In the genomic region with DNA sequence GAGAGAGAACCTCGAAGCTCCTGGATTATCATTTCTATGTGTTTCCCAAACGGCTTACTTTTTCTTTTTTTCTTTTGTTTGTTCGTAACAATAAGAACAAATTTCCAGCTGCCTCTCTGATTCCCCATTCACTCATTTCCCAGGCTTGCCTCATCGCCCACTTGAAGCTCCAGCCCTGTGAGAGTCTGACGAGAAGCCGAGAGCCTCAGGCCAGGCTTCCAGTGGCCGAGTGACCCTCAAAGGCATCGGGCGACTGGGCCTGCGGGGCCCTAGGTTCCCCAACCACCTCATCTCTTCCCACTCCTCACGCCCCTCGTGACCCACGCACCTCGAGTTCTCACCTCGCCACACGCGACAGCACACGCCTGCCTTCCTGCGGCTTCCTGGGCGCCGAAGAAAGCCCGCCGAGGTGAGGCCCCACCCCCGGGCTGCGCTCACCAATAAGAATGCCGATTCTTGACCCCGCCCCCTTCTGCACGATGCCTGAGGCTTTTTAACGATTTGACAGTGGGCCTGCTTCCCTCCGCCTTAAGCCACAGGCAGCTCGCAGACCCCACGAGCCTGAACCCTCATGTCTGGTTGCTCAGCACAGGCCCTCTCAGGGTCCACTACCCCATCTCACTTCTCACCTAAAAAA, we compare ENCODE assay signal across 9 mouse cellular contexts. TPM values are rescaled to one million over a fixed set of nuclear protein-coding genes. Genes with fewer than 3 reads are reported as not detected.
DNase-seq lines count a peak whose midpoint lies in the region; ATAC-seq and TF ChIP-seq lines count a peak whose summit lies in the region.
"Had no signal": no experiment of that assay in that cellular context is flagged by ENCODE, and none has a peak within 500 bp of the region (broad histone marks: within the 10 kb centered on the region; RNA-seq: fewer than 3 reads in every experiment).

No protein-coding gene starts in this region.

- H3K4me2 ChIP-seq in heart, embryonic 12.5 days = peak overlapping the region; percentile 71
- H3K4me2 ChIP-seq in embryonic facial prominence, embryonic 11.5 days (ENCODE audit: low read depth, low read length) = peak overlapping the region; percentile 32
- peak overlapping the region; percentile 44; the same call in 1 of the 2 replicates for H3K4me2 ChIP-seq in intestine, postnatal 0 days (replicated peaks; ENCODE audit: low read depth)
- peak overlapping the region; percentile 49 for H3K4me2 ChIP-seq in midbrain, embryonic 12.5 days (replicated peaks)

- no peaks in the 10 kb centered on the region; the same call in 1 of the 2 replicates for H3K9me3 ChIP-seq in heart, embryonic 12.5 days (replicated peaks)
- H3K9me3 ChIP-seq in embryonic facial prominence, embryonic 11.5 days (replicated peaks; ENCODE audit: control insufficient read depth, low read length) = no peaks in the 10 kb centered on the region
- H3K9me3 ChIP-seq in intestine, postnatal 0 days (ENCODE audit: control insufficient read depth) = no peaks in the 10 kb centered on the region
- no peaks in the 10 kb centered on the region for H3K9me3 ChIP-seq in midbrain, embryonic 12.5 days

- no peak overlapping the region for H3K27ac ChIP-seq in heart, embryonic 12.5 days (ENCODE audit: poor library complexity, severe bottlenecking)
- H3K27ac ChIP-seq in embryonic facial prominence, embryonic 11.5 days (replicated peaks; ENCODE audit: low read depth, low read length) = no peak overlapping the region
- no peak overlapping the region for H3K27ac ChIP-seq in intestine, postnatal 0 days (ENCODE audit: low read depth, low read length)
- no peak overlapping the region for H3K27ac ChIP-seq in midbrain, embryonic 12.5 days (replicated peaks)
- H3K27ac ChIP-seq: macrophage had no signal

- peaks cover 6% of the 10 kb centered on the region for H3K4me1 ChIP-seq in heart, embryonic 12.5 days (replicated peaks)
- H3K4me1 ChIP-seq in embryonic facial prominence, embryonic 11.5 days (ENCODE audit: control insufficient read depth, insufficient read depth, low read length) = no peaks in the 10 kb centered on the region
- no peaks in the 10 kb centered on the region for H3K4me1 ChIP-seq in intestine, postnatal 0 days (replicated peaks; ENCODE audit: control insufficient read depth, insufficient read depth, low read length)
- H3K4me1 ChIP-seq in midbrain, embryonic 12.5 days = peaks cover 6% of the 10 kb centered on the region; the same call in 1 of the 2 replicates

- TF ChIP-seq CTCF in intestine, postnatal 0 days (IDR thresholded peaks at IDR 0.05; ENCODE audit: low read depth) = no peak

- peak overlapping the region; percentile 40 for H3K4me3 ChIP-seq in heart, embryonic 12.5 days
- 0 out of 2 replicates have a peak overlapping the region, but pooled peaks have one; percentile 8 for H3K4me3 ChIP-seq in embryonic facial prominence, embryonic 11.5 days (ENCODE audit: low read depth, low read length)
- H3K4me3 ChIP-seq in intestine, postnatal 0 days (ENCODE audit: low read depth, low read length) = peak overlapping the region; percentile 7; the same call in 1 of the 2 replicates
- H3K4me3 ChIP-seq in midbrain, embryonic 12.5 days = peak overlapping the region; percentile 27

- H3K36me3 ChIP-seq in heart, embryonic 12.5 days = no peaks in the 10 kb centered on the region
- H3K36me3 ChIP-seq in embryonic facial prominence, embryonic 11.5 days (replicated peaks; ENCODE audit: control insufficient read depth, insufficient read depth, low read depth, low read length) = no peaks in the 10 kb centered on the region
- no peaks in the 10 kb centered on the region for H3K36me3 ChIP-seq in intestine, postnatal 0 days (ENCODE audit: control insufficient read depth, insufficient read depth)
- no peaks in the 10 kb centered on the region for H3K36me3 ChIP-seq in midbrain, embryonic 12.5 days

- no peak for ATAC-seq in heart, embryonic 12.5 days (ENCODE audit: insufficient number of reproducible peaks, low FRiP score)
- ATAC-seq in embryonic facial prominence, embryonic 11.5 days (replicated peaks; ENCODE audit: insufficient number of reproducible peaks, low FRiP score, low TSS enrichment, low read depth) = no peak
- ATAC-seq in intestine, postnatal 0 days = no peak
- no peak for ATAC-seq in midbrain, embryonic 12.5 days (ENCODE audit: low FRiP score, low read depth)

- H3K9ac ChIP-seq in heart, embryonic 12.5 days = peak overlapping the region; percentile 43; the same call in 1 of the 2 replicates
- no peak overlapping the region for H3K9ac ChIP-seq in embryonic facial prominence, embryonic 11.5 days (replicated peaks; ENCODE audit: low read length)
- H3K9ac ChIP-seq in intestine, postnatal 0 days (ENCODE audit: low read depth, low read length) = no peak overlapping the region
- no peak overlapping the region; the same call in 1 of the 2 replicates for H3K9ac ChIP-seq in midbrain, embryonic 12.5 days (replicated peaks)

- WGBS in heart, embryonic 12.5 days = 42% methylated on average over 32 of the region's 32 CpGs
- 51% methylated on average over 32 of the region's 32 CpGs for WGBS in embryonic facial prominence, embryonic 11.5 days
- WGBS in intestine, postnatal 0 days = 51% methylated on average over 32 of the region's 32 CpGs
- WGBS in midbrain, embryonic 12.5 days = 54% methylated on average over 32 of the region's 32 CpGs

- H3K27me3 ChIP-seq in heart, embryonic 12.5 days (replicated peaks) = no peaks in the 10 kb centered on the region
- H3K27me3 ChIP-seq in embryonic facial prominence, embryonic 11.5 days (ENCODE audit: control insufficient read depth, insufficient read depth, low read length) = no peaks in the 10 kb centered on the region
- no peaks in the 10 kb centered on the region for H3K27me3 ChIP-seq in intestine, postnatal 0 days (replicated peaks; ENCODE audit: control insufficient read depth, insufficient read depth, low read length)
- H3K27me3 ChIP-seq in midbrain, embryonic 12.5 days = no peaks in the 10 kb centered on the region

- no peak for DNase-seq in heart, adult 18-20 months
- peak; percentile 53 for DNase-seq in embryonic facial prominence, embryonic 11.5 days (ENCODE audit: low spot score)
- DNase-seq in urinary bladder, postnatal 4 days (ENCODE audit: low spot score in 2 of 2) = no peak
- DNase-seq in spleen, postnatal 36 days (ENCODE audit: low spot score in 2 of 2) = no peak
- DNase-seq in MN1 (ENCODE audit: low spot score) = no peak

RNA-seq across cellular contexts. Expression of gene Ccdc36, which starts 3.3 kb away (rescaled TPM):
- 1.0 and 1.5 TPM in 2 replicates for polyA plus RNA-seq in heart, embryonic 12.5 days (2016; fragmentation: Nextera tagmentation; extraction: Ambion mirVana)
- not detected for total RNA-seq in heart, adult 18-20 months (2021)
- polyA plus RNA-seq in embryonic facial prominence, embryonic 11.5 days (2014; fragmentation: Nextera tagmentation; extraction: Ambion mirVana) = 1.5 and 1.7 TPM in 2 replicates
- 0.29 TPM in 2 replicates for polyA plus RNA-seq in intestine, postnatal 0 days (2015; fragmentation: Nextera tagmentation; extraction: Ambion mirVana)
- polyA plus RNA-seq in midbrain, embryonic 12.5 days (2016; fragmentation: Nextera tagmentation; extraction: Ambion mirVana) = 1.3 and 1.7 TPM in 2 replicates
- polyA plus RNA-seq: macrophage had no signal

RNA-seq across cellular contexts. Expression of gene BC048562, which starts 4.7 kb away (rescaled TPM):
- not detected in 2 replicates for polyA plus RNA-seq in heart, embryonic 12.5 days (2016; fragmentation: Nextera tagmentation; extraction: Ambion mirVana)
- total RNA-seq in heart, adult 18-20 months (2021) = not detected
- polyA plus RNA-seq in embryonic facial prominence, embryonic 11.5 days (2014; fragmentation: Nextera tagmentation; extraction: Ambion mirVana) = not detected in 2 replicates
- not detected in 2 replicates for polyA plus RNA-seq in intestine, postnatal 0 days (2015; fragmentation: Nextera tagmentation; extraction: Ambion mirVana)
- polyA plus RNA-seq in midbrain, embryonic 12.5 days (2016; fragmentation: Nextera tagmentation; extraction: Ambion mirVana) = not detected in 2 replicates
- polyA plus RNA-seq: macrophage had no signal

RNA-seq across cellular contexts. Expression of gene Ccdc71, which starts 28.8 kb away (rescaled TPM):
- polyA plus RNA-seq in heart, embryonic 12.5 days (2016; fragmentation: Nextera tagmentation; extraction: Ambion mirVana) = 39.1 and 39.2 TPM in 2 replicates
- total RNA-seq in heart, adult 18-20 months (2021) = 10 to 100 TPM; 23.1 to 23.3 TPM
- 49.1 and 63.2 TPM in 2 replicates for polyA plus RNA-seq in embryonic facial prominence, embryonic 11.5 days (2014; fragmentation: Nextera tagmentation; extraction: Ambion mirVana)
- 29.4 and 30.2 TPM in 2 replicates for polyA plus RNA-seq in intestine, postnatal 0 days (2015; fragmentation: Nextera tagmentation; extraction: Ambion mirVana)
- 51.4 and 52.6 TPM in 2 replicates for polyA plus RNA-seq in midbrain, embryonic 12.5 days (2016; fragmentation: Nextera tagmentation; extraction: Ambion mirVana)

RNA-seq across cellular contexts. Expression of gene Klhdc8b, which starts 29.8 kb away (rescaled TPM):
- polyA plus RNA-seq in heart, embryonic 12.5 days (2016; fragmentation: Nextera tagmentation; extraction: Ambion mirVana) = 96.5 and 99.1 TPM in 2 replicates
- total RNA-seq in heart, adult 18-20 months (2021) = 1 to 10 TPM; 4.7 to 5.5 TPM
- polyA plus RNA-seq in embryonic facial prominence, embryonic 11.5 days (2014; fragmentation: Nextera tagmentation; extraction: Ambion mirVana) = 19.0 and 22.4 TPM in 2 replicates
- 24.2 and 24.8 TPM in 2 replicates for polyA plus RNA-seq in intestine, postnatal 0 days (2015; fragmentation: Nextera tagmentation; extraction: Ambion mirVana)
- polyA plus RNA-seq in midbrain, embryonic 12.5 days (2016; fragmentation: Nextera tagmentation; extraction: Ambion mirVana) = 60.7 and 72.1 TPM in 2 replicates

RNA-seq across cellular contexts. Expression of gene 1700102P08Rik, which starts 38.9 kb away (rescaled TPM):
- 0.40 and 0.55 TPM in 2 replicates for polyA plus RNA-seq in heart, embryonic 12.5 days (2016; fragmentation: Nextera tagmentation; extraction: Ambion mirVana)
- total RNA-seq in heart, adult 18-20 months (2021) = 1 to 10 TPM in 1 of 2 experiments, under 1 TPM in 1; 0.97 to 1.2 TPM
- 0.59 and 0.76 TPM in 2 replicates for polyA plus RNA-seq in embryonic facial prominence, embryonic 11.5 days (2014; fragmentation: Nextera tagmentation; extraction: Ambion mirVana)
- polyA plus RNA-seq in intestine, postnatal 0 days (2015; fragmentation: Nextera tagmentation; extraction: Ambion mirVana) = 0.14 TPM in 1 of 2 replicates, not detected in the other
- polyA plus RNA-seq in midbrain, embryonic 12.5 days (2016; fragmentation: Nextera tagmentation; extraction: Ambion mirVana) = 1.7 and 2.4 TPM in 2 replicates
- polyA plus RNA-seq: macrophage had no signal
